15 mouse cellular contexts compared by ENCODE assay signal in genomic region chr12:56692536-56692935, GRCm38 (mm10). TPM values are rescaled to one million over a fixed set of nuclear protein-coding genes. Genes with fewer than 3 reads are reported as not detected.
DNase-seq lines count a peak whose midpoint lies in the region; ATAC-seq lines count a peak whose summit lies in the region.
"Had no signal": no experiment of that assay in that cellular context is flagged by ENCODE, and none has a peak within 500 bp of the region (broad histone marks: within the 10 kb centered on the region; RNA-seq: fewer than 3 reads in every experiment).

No protein-coding gene starts in this region.

- no peaks in the 10 kb centered on the region for H3K36me3 ChIP-seq in hindbrain, embryonic 11.5 days (ENCODE audit: control insufficient read depth, insufficient read depth, low read length)
- H3K36me3 ChIP-seq in hindbrain, embryonic 13.5 days: no peaks in the 10 kb centered on the region
- no peaks in the 10 kb centered on the region for H3K36me3 ChIP-seq in neural tube, embryonic 15.5 days
- no peaks in the 10 kb centered on the region for H3K36me3 ChIP-seq in embryonic facial prominence, embryonic 12.5 days
- no peaks in the 10 kb centered on the region for H3K36me3 ChIP-seq in neural tube, embryonic 12.5 days
- H3K36me3 ChIP-seq: forebrain, embryonic 12.5 days had no signal

- H3K9ac ChIP-seq in hindbrain, embryonic 11.5 days (ENCODE audit: low read depth, low read length): no peak overlapping the region
- no peak overlapping the region for H3K9ac ChIP-seq in hindbrain, embryonic 13.5 days
- no peak overlapping the region for H3K9ac ChIP-seq in neural tube, embryonic 15.5 days (replicated peaks)
- peak overlapping the region; percentile 57 for H3K9ac ChIP-seq in embryonic facial prominence, embryonic 12.5 days
- no peak overlapping the region for H3K9ac ChIP-seq in neural tube, embryonic 12.5 days
- H3K9ac ChIP-seq: forebrain, embryonic 12.5 days had no signal

- H3K4me1 ChIP-seq in hindbrain, embryonic 11.5 days (replicated peaks; ENCODE audit: control insufficient read depth, insufficient read depth, low read length): no peaks in the 10 kb centered on the region; the same call in 1 of the 2 replicates
- peaks cover 25% of the 10 kb centered on the region for H3K4me1 ChIP-seq in hindbrain, embryonic 13.5 days (replicated peaks)
- H3K4me1 ChIP-seq in neural tube, embryonic 15.5 days: peaks cover 20% of the 10 kb centered on the region
- peaks cover 32% of the 10 kb centered on the region for H3K4me1 ChIP-seq in embryonic facial prominence, embryonic 12.5 days
- peaks cover 25% of the 10 kb centered on the region for H3K4me1 ChIP-seq in neural tube, embryonic 12.5 days

- H3K27ac ChIP-seq in hindbrain, embryonic 11.5 days (ENCODE audit: low read depth, low read length): no peak overlapping the region
- no peak overlapping the region for H3K27ac ChIP-seq in hindbrain, embryonic 13.5 days
- H3K27ac ChIP-seq in neural tube, embryonic 15.5 days (replicated peaks): no peak overlapping the region
- H3K27ac ChIP-seq in embryonic facial prominence, embryonic 12.5 days: peak overlapping the region; percentile 80
- no peak overlapping the region for H3K27ac ChIP-seq in neural tube, embryonic 12.5 days
- H3K27ac ChIP-seq: forebrain, embryonic 12.5 days had no signal

- H3K9me3 ChIP-seq in hindbrain, embryonic 11.5 days (ENCODE audit: control insufficient read depth, low read length): no peaks in the 10 kb centered on the region
- no peaks in the 10 kb centered on the region for H3K9me3 ChIP-seq in hindbrain, embryonic 13.5 days
- H3K9me3 ChIP-seq in neural tube, embryonic 15.5 days (replicated peaks): 0 out of 2 replicates have a peak, but pooled peaks cover 3% of the 10 kb centered on the region
- no peaks in the 10 kb centered on the region for H3K9me3 ChIP-seq in embryonic facial prominence, embryonic 12.5 days
- H3K9me3 ChIP-seq in neural tube, embryonic 12.5 days: no peaks in the 10 kb centered on the region
- H3K9me3 ChIP-seq: forebrain, embryonic 12.5 days had no signal

- no peak overlapping the region for H3K4me2 ChIP-seq in hindbrain, embryonic 11.5 days (replicated peaks; ENCODE audit: low read depth, low read length)
- no peak overlapping the region for H3K4me2 ChIP-seq in hindbrain, embryonic 13.5 days
- no peak overlapping the region for H3K4me2 ChIP-seq in neural tube, embryonic 15.5 days
- H3K4me2 ChIP-seq in embryonic facial prominence, embryonic 12.5 days (replicated peaks): peak overlapping the region; percentile 55
- H3K4me2 ChIP-seq in neural tube, embryonic 12.5 days (replicated peaks): peak overlapping the region; percentile 21
- H3K4me2 ChIP-seq: forebrain, embryonic 12.5 days had no signal

- 2% methylated on average over 19 of the region's 19 CpGs for WGBS in hindbrain, embryonic 11.5 days
- 3% methylated on average over 19 of the region's 19 CpGs for WGBS in hindbrain, embryonic 13.5 days
- 3% methylated on average over 19 of the region's 19 CpGs for WGBS in neural tube, embryonic 15.5 days
- WGBS in embryonic facial prominence, embryonic 12.5 days: 2% methylated on average over 19 of the region's 19 CpGs
- under 1% methylated on average over 19 of the region's 19 CpGs for WGBS in neural tube, embryonic 12.5 days

- H3K4me3 ChIP-seq in hindbrain, embryonic 11.5 days (ENCODE audit: low read depth, low read length): no peak overlapping the region
- H3K4me3 ChIP-seq in hindbrain, embryonic 13.5 days: no peak overlapping the region
- H3K4me3 ChIP-seq in neural tube, embryonic 15.5 days (replicated peaks): no peak overlapping the region
- H3K4me3 ChIP-seq in embryonic facial prominence, embryonic 12.5 days: peak overlapping the region; percentile 52
- H3K4me3 ChIP-seq in neural tube, embryonic 12.5 days: 0 out of 2 replicates have a peak overlapping the region, but pooled peaks have one; percentile 5
- H3K4me3 ChIP-seq: forebrain, embryonic 12.5 days had no signal

- peak; percentile 66 for DNase-seq in hindbrain, embryonic 11.5 days (ENCODE audit: low spot score)
- DNase-seq in neural tube, embryonic 10.5 days (ENCODE audit: extremely low spot score, low spot score): peak; percentile 71
- no peak for DNase-seq in right cerebral cortex, postnatal 25 days
- DNase-seq in adrenal gland, postnatal 14 days: no peak
- DNase-seq: cerebellum, postnatal 10 days; liver; lung, postnatal 4 days had no signal

- H3K27me3 ChIP-seq in hindbrain, embryonic 11.5 days (ENCODE audit: control insufficient read depth, insufficient read depth, low read length): peaks cover 98% of the 10 kb centered on the region
- peaks cover 100% of the 10 kb centered on the region for H3K27me3 ChIP-seq in hindbrain, embryonic 13.5 days
- peaks cover 99% of the 10 kb centered on the region for H3K27me3 ChIP-seq in neural tube, embryonic 15.5 days (replicated peaks)
- H3K27me3 ChIP-seq in embryonic facial prominence, embryonic 12.5 days: peaks cover 96% of the 10 kb centered on the region
- peaks cover 100% of the 10 kb centered on the region for H3K27me3 ChIP-seq in neural tube, embryonic 12.5 days (replicated peaks)
- H3K27me3 ChIP-seq: CH12.LX had no signal

- no peak for ATAC-seq in hindbrain, embryonic 11.5 days (ENCODE audit: low FRiP score)
- no peak for ATAC-seq in hindbrain, embryonic 13.5 days (ENCODE audit: low FRiP score)
- no peak for ATAC-seq in neural tube, embryonic 15.5 days (ENCODE audit: low FRiP score)
- ATAC-seq in embryonic facial prominence, embryonic 12.5 days (ENCODE audit: insufficient number of reproducible peaks, insufficient read depth, low FRiP score, low TSS enrichment): no peak
- ATAC-seq in neural tube, embryonic 12.5 days (ENCODE audit: low FRiP score, low read depth): no peak
- ATAC-seq: intestine, embryonic 16.5 days had no signal

RNA-seq across cellular contexts. Expression of gene Pax9, which starts 1.0 kb away (rescaled TPM):
- 1.4 and 2.5 TPM in 2 replicates for polyA plus RNA-seq in hindbrain, embryonic 11.5 days (2014; fragmentation: Nextera tagmentation; extraction: Ambion mirVana)
- polyA plus RNA-seq in hindbrain, embryonic 13.5 days (2015; fragmentation: Nextera tagmentation; extraction: Ambion mirVana): 0.05 and 0.23 TPM in 2 replicates
- 0.35 and 3.5 TPM in 2 replicates for polyA plus RNA-seq in neural tube, embryonic 15.5 days (2015; fragmentation: Nextera tagmentation; extraction: Ambion mirVana)
- polyA plus RNA-seq in embryonic facial prominence, embryonic 12.5 days (2016; fragmentation: Nextera tagmentation; extraction: Ambion mirVana): 16.3 and 20.0 TPM in 2 replicates
- polyA plus RNA-seq in neural tube, embryonic 12.5 days (2016; fragmentation: Nextera tagmentation; extraction: Ambion mirVana): 2.9 and 4.8 TPM in 2 replicates
- total RNA-seq in adrenal gland, postnatal 14 days (2021): 0.07 TPM in 1 of 2 replicates, not detected in the other
- total RNA-seq: CH12.LX; layer of hippocampus, adult 18-20 months had no signal
- polyA plus RNA-seq: intestine, embryonic 16.5 days had no signal

Comparison
In these comparisons a context has a peak if more than half of its experiments do, and no peak if none do; other contexts are left out.
1. H3K4me2 ChIP-seq: peak in embryonic facial prominence, embryonic 12.5 days (single experiment) and neural tube, embryonic 12.5 days (single experiment); none in hindbrain, embryonic 11.5 days (single experiment), hindbrain, embryonic 13.5 days (single experiment) and neural tube, embryonic 15.5 days (single experiment).
2. H3K4me3 ChIP-seq: peak in embryonic facial prominence, embryonic 12.5 days (single experiment) and neural tube, embryonic 12.5 days (single experiment); none in hindbrain, embryonic 11.5 days (single experiment), hindbrain, embryonic 13.5 days (single experiment) and neural tube, embryonic 15.5 days (single experiment).
3. DNase-seq: peak in hindbrain, embryonic 11.5 days (single experiment) and neural tube, embryonic 10.5 days (single experiment); none in right cerebral cortex, postnatal 25 days (single experiment) and adrenal gland, postnatal 14 days (single experiment).